Mouse (Mus musculus) ES-Bruce4 (cell line): ENCODE data around the gene Htr5b. TPM values are rescaled to one million over a fixed set of nuclear protein-coding genes. Genes with fewer than 3 reads are reported as not detected.

Source experiments
- H3K27ac ChIP-seq: 2 replicates; pipeline ENCODE4 v1.5.1; 2012; ENCODE audit warnings: low read length, inconsistent platforms; ENCODE audit not compliant: insufficient read depth
- H3K27me3 ChIP-seq: 2 replicates; pipeline ENCODE4 v1.6.1; 2012; ENCODE audit warnings: mild to moderate bottlenecking, low read length, inconsistent platforms; ENCODE audit not compliant: control insufficient read depth, poor library complexity, insufficient read depth, severe bottlenecking
- H3K36me3 ChIP-seq: 2 replicates; pipeline ENCODE4 v1.6.1; 2012; ENCODE audit warnings: inconsistent platforms, mild to moderate bottlenecking, low read length, moderate library complexity; ENCODE audit not compliant: control insufficient read depth, poor library complexity, insufficient read depth, severe bottlenecking
- H3K4me1 ChIP-seq: one replicate; pipeline ENCODE4 v1.8.1; 2011; ENCODE audit warnings: low read length; ENCODE audit not compliant: control insufficient read depth, insufficient read depth
- H3K4me3 ChIP-seq: 2 replicates; pipeline ENCODE4 v1.5.1; 2011; ENCODE audit warnings: low read depth, mild to moderate bottlenecking, low read length
- H3K9ac ChIP-seq: 2 replicates; pipeline ENCODE4 v1.6.1; 2012; ENCODE audit warnings: low read depth, mild to moderate bottlenecking, inconsistent platforms; ENCODE audit not compliant: poor library complexity, severe bottlenecking
- H3K9me3 ChIP-seq: replicated peaks from 2 replicates; pipeline ENCODE4 v1.6.1; 2012; ENCODE audit warnings: mild to moderate bottlenecking, low read length, inconsistent platforms; ENCODE audit not compliant: control insufficient read depth, poor library complexity, insufficient read depth, severe bottlenecking
- CTCF ChIP-seq: IDR thresholded peaks from one replicate; pipeline ENCODE4 v1.8.1; 2011; ENCODE audit warnings: low read depth, low read length
- EP300 ChIP-seq: IDR thresholded peaks from 2 replicates; pipeline ENCODE4 v1.6.1; 2011; ENCODE audit warnings: low read depth, low read length; ENCODE audit not compliant: insufficient read depth
- POLR2A ChIP-seq: IDR thresholded peaks from one replicate; pipeline ENCODE4 v1.8.1; 2011; ENCODE audit warnings: low read length; ENCODE audit not compliant: insufficient read depth
- polyA plus RNA-seq: library from polyadenylated mRNA; stranded (reverse); fragments of >200 nt; gene quantifications from 2 replicates; pipeline ENCODE4 v1.2.4, GENCODE M21; 2011; ENCODE audit warnings: low read depth; ENCODE audit not compliant: missing spikeins, insufficient read depth, insufficient read length

Gene Htr5b
- polyA plus RNA-seq, 1 experiment = not detected

GRCm38 (mm10) chr1:121463806-121464205 is 64.5 kb downstream of the Htr5b start:
- peaks cover 4% of the 10 kb centered on the region for H3K4me1 ChIP-seq

DNA sequence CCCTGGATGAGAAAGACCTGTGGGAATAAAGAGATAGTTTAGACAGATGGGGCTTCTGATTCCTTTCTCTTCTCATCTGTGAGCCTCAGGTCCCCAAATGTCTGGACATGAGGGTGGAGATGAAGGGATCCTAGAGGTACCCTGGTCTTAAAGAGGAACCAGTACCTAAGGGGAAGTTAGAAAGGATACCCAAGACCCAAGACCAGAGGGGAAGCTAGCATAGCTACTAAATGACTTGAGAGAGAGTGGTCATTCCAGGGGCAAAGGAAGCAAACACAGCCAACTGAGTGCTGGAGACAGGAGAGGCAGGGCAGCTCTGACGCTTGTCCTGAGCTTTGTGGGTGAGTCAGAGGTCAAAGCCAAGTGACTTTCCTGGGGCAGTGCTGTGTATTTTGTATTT is 65.6 kb downstream of the Htr5b start:
- Histone ChIP-seq H3K27ac (no peak overlapping the region), H3K4me1 (peaks cover 4% of the 10 kb centered on the region), H3K9ac (no peak overlapping the region), H3K9me3 (no peaks in the 10 kb centered on the region), H3K36me3 (peaks cover 3% of the 10 kb centered on the region), H3K4me3 (no peak overlapping the region), H3K27me3 (no peaks in the 10 kb centered on the region)
- no peak for TF ChIP-seq POLR2A
- TF ChIP-seq CTCF = no peak
- TF ChIP-seq EP300 = no peak

More at GRCm38 (mm10) chr1:121463806-121464205, 64.5 kb downstream of the Htr5b start:
- peaks cover 3% of the 10 kb centered on the region for H3K36me3 ChIP-seq
- TF ChIP-seq CTCF (no peak), EP300 (no peak), POLR2A (no peak)
- H3K9ac ChIP-seq = no peak overlapping the region
- no peak overlapping the region for H3K27ac ChIP-seq
- no peaks in the 10 kb centered on the region for H3K9me3 ChIP-seq
- no peaks in the 10 kb centered on the region for H3K27me3 ChIP-seq
- H3K4me3 ChIP-seq = no peak overlapping the region

DNA sequence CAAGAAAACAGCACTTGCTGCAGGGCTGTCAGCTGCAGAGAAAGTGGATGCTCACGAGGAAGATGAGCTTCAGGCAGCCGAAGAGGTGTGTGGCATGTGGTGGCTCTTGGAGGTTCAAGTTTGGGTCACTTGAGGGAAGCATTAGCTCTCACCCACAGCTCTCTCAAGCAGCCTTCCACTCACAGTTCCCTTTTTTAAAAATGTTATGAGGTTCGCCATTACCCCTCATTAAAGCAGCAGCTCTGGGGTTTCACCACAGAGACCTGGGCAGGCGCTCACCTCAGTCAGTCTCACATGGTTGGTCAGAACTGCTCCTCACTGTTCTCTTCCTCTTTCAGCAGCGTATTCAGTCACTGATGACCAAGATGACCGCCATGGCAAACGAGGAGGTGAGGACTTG is 66.4 kb downstream of the Htr5b start:
- Histone ChIP-seq H3K4me1 (peaks cover 6% of the 10 kb centered on the region), H3K36me3 (peaks cover 3% of the 10 kb centered on the region), H3K9me3 (no peaks in the 10 kb centered on the region)

GRCm38 (mm10) chr1:121460077-121460476 is 68.2 kb downstream of the Htr5b start:
- H3K9me3 ChIP-seq = no peaks in the 10 kb centered on the region
- H3K4me1 ChIP-seq = peaks cover 6% of the 10 kb centered on the region
- TF ChIP-seq CTCF (peak; percentile 24), POLR2A (no peak), EP300 (no peak)
- H3K27me3 ChIP-seq = no peaks in the 10 kb centered on the region
- H3K9ac ChIP-seq = no peak overlapping the region
- H3K36me3 ChIP-seq = peaks cover 3% of the 10 kb centered on the region
- no peak overlapping the region for H3K4me3 ChIP-seq
- H3K27ac ChIP-seq = no peak overlapping the region

More for the DNA sequence above, 66.4 kb downstream of the Htr5b start:
- H3K4me3 ChIP-seq = no peak overlapping the region
- TF ChIP-seq CTCF (no peak), EP300 (no peak), POLR2A (no peak)
- no peak overlapping the region for H3K9ac ChIP-seq
- H3K27ac ChIP-seq = no peak overlapping the region
- no peaks in the 10 kb centered on the region for H3K27me3 ChIP-seq

Other genes starting within 250 kb of the Htr5b start
- 17.2 and 21.7 TPM in 2 replicates for gene Insig2, start 195.9 kb downstream of the Htr5b start, polyA plus RNA-seq
- 18.3 and 21.9 TPM in 2 replicates for gene Ccdc93, start 97.4 kb downstream of the Htr5b start, polyA plus RNA-seq
- gene Ddx18, start 39.5 kb upstream of the Htr5b start, polyA plus RNA-seq = 128 and 137 TPM in 2 replicates